Mouse (Mus musculus): ENCODE measurements around the gene Txnrd1.

The Txnrd1 gene

DNA sequence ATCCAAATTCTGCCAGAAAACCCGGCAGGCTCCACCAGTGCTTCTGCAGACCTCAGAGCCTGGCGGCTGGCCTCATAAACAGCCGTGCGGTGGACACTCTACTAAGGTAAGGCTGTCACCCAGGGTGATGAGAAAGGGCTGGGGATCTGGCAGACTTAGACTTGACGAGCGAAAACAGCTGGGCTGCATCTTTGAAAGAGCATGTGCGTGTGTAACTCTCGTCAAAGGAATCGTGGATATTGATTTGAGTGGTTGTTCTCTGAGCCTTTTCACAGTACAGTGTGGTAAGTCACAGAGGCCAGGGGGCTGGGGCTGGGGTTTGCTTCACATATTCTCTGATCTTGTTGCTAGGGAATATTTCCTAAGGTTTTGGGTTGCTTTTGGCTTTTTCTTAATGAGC, at the start of gene Txnrd1:
Gene Txnrd1 (plus strand): TSS at position 26 of the 400 bp plus-strand sequence.
- no peak for DNase-seq

DNA sequence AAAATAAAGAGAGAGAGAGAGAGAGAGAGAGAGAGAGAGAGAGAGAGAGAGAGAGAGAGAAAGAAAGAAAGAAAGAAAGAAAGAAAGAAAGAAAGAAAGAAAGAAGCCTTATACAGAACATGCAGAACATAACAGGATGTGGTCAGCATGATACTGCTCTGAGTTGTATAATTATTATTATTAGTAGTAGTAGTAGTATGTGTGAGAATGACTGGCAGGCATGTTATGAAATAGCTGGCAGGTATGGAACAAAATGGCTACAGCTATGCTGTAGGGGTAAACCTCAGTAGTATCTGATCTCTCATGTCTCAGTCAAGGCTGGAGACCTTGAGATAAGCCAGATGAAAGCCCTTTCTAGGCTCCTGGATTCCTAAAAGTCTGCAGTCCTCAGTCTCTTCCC, 44.6 kb upstream of the Txnrd1 start:
- DNase-seq: no peak

- DNase-seq: no peak
Measured at GRCm38 (mm10) chr10:82790504-82790903, 43.2 kb upstream of the Txnrd1 start.

DNA sequence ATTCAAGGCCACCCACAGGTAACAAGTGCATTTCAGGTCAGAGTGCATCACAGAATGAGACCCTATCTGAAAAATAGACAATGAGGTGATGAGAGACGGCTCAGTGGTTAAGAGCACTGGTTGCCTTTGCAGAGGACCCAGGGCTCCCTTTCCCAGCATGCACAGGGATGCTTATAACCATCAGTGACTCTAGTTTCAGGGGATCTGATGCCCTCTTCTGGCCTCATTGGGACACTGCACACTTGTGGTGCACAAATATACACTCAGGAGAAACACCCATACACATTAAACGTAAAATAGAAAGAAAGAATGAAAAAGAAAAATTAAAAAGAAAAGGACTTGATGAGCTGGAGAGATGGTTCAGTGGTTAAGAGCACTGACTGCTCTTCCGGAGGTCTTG, 42.0 kb upstream of the Txnrd1 start:
- DNase-seq: no peak

DNA sequence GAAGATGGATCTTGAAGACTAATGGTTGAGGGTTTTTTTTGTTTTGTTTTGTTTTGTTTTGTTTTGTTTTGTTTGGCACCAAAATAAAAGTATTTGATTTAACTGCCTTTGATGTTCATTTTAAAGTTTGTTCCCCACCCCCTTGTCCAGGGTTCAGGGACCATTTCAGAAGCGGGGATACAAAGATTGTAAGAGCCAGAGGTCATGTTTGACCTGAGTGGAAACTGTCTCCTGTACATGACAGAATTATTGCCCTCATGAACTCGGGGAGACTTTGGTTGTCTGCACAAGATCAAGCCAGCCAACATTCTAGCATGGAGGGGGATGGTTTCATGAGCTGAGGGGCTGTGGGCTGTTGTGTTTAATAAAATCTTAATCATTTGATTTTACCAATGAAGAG, 41.4 kb upstream of the Txnrd1 start:
- DNase-seq: no peak

DNA sequence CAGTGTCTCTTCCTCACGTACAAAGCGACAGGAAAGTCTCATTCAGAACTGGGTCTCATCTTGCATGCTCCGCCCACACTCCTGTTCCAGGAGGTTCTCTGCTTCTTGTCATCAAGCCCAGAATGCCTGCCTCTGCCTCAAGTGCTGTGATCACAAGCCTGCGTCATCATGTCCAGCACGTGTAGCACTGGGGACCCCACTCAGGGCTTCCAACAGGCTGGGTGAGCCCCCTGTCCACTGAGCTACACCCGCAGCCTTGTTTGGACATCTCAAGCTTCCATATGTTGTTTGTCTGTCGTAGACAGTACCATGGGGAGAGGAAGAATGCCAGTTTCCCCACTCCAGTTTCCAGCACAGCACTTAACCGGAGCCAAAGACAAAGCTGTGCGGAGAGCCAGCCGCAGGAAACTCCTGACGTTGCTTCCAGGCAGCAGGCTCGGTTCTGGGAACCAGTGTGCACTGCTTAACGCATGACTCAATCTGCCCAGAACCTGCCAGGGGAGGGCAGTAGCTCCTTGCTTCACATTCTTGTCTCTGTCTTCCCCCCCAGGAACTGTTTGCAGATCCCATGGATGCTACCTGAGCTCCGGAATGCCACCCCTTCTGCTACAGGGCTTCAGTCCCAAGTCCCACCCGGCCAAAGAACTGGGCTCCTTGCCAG, 38.5 kb upstream of the Txnrd1 start:
- DNase-seq: peak; percentile 39

GRCm38 (mm10) chr10:82795767-82796166, 38.0 kb upstream of the Txnrd1 start:
- DNase-seq: peak; percentile 23

DNA sequence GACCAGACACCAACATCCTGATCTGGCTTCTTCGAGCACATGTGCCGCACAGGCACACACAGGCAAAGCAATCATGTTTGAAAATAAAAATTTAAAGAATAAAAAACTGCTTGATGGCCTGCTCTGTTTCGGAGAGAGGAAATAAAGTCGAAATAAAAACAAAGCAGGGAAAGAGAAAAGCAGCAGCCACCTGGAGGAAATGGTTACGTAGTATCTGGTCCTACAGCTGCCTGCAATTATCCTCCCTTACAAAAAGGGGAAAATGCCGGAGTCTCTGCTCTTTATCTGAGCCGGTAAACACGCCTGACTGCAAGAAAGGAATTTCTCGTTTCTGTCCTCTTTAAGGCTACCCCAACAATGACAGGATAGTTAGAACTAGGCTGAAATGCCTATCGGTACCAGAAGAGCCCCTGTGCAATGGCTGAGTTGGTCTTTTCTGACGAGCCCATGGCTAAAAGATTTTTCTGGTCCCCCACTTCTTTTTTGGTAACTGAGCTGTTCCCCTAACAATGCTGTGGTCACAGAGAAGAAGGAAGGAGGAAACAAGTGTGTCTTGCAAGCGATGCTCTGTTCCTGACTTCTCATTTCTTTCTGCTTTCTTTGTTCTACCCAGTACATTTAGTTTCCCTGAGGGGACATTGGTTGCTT, 37.2 kb upstream of the Txnrd1 start:
- DNase-seq: peak; percentile 53

DNA sequence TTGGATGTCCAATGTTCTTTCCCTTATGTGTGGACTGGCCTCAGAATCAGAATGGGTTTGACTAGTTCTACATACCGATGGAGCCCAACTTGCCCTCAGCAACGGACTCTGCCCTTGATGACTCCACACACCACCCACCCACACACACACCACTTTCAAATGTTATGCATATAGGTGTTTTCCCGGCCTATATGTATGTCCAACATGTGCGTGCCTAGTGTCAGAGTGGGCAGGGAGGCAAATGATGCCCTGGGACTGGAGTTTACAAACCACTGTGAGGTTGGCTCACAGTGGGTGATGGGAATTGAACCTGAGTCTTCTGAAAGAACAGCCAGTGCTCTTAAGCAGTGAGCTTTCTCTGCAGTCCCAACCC, 36.6 kb upstream of the Txnrd1 start:
- peak; percentile 25 for DNase-seq

DNA sequence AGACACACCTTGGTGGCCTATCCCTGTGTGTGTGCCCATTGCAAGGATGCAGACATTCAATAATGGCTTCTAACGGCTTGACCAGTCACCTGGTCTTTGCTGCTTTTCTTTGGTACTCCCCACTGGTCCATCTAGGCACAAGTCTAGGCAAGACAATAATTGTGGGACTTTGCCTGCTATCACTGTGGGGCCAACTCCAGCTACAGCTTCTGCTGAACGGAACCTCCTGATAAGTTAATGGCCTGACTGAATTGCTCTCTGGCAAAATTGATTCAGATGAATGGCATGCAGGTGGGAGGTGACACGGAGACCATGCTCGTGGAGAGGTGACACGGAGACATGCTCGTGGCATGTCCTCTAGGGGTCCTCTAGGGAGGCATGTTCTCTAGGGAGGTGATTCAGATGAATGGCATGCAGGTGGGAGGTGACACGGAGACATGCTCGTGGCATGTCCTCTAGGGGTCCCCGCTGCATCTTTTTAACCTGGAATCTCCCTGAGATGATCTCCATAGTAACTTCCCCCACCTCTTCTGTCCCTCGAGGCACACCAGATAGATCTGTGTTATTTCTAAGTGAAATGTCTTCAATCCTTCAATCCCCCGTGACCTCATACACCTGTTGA, 35.3 kb upstream of the Txnrd1 start:
- DNase-seq: peak; percentile 49

DNA sequence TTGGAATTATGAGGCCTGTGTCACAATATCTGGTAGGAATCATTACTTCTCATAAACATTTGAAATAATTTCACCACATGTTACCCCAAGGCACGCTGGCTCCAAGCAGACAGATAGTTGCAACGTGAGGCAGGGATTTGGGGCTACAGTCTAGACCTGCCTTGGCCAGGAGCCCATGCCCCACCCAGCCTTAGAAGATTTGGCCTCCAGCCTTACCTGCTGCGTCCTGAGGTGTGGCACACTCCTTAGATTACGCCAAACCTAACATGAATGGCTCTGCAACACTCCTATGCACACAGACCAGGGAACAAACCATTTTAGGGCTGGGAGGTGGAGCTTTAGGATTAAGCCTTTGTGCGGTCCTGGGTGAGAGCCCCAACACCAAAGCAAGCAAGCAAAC, 33.7 kb upstream of the Txnrd1 start:
- DNase-seq: no peak

- no peak for DNase-seq
Measured at GRCm38 (mm10) chr10:82804396-82804795, 29.4 kb upstream of the Txnrd1 start.

- no peak for DNase-seq
Measured at GRCm38 (mm10) chr10:82805111-82805510, 28.6 kb upstream of the Txnrd1 start.

DNA sequence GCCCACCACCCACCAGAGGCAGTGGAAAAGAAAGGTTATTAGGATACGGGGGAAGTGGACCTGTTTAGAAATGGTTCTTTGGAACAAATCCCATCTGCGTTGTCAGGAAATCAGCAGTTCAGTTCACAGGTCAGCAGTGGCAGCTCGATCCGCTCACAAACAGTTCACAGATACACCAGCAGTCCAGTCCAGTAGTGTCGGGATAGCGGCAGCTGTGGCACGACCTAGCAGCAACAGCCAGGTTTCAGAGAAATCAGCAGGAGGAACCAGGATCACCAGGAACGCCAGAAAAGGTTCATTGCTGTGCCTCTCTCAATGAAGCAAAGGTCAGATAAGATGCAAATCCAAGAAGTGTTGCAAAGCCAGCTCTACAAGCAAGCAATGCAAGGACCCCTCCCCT, 27.3 kb upstream of the Txnrd1 start:
- DNase-seq: no peak

GRCm38 (mm10) chr10:82807238-82807637, 26.5 kb upstream of the Txnrd1 start:
- DNase-seq: no peak

DNA sequence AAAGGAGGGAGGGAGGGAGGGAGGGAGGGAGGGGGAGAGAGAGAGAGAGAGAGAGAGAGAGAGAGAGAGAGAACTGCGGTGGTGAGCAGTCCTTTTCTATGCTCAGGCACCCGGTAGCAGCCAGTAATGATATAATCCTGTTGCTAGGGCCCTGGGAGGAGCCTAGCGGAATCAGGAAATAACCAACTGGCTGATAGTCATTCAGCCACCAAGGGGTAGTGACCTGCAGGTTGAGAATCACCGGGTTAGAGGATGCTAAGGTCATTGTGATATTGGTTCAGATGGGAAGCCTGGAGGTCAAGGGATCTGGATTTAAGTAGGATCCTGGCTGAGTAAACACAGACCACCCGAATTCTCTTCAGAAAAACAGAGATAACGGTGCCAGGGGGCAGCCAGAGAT, 25.6 kb upstream of the Txnrd1 start:
- no peak for DNase-seq

- no peak for DNase-seq
Measured at GRCm38 (mm10) chr10:82808891-82809290, 24.9 kb upstream of the Txnrd1 start.

DNA sequence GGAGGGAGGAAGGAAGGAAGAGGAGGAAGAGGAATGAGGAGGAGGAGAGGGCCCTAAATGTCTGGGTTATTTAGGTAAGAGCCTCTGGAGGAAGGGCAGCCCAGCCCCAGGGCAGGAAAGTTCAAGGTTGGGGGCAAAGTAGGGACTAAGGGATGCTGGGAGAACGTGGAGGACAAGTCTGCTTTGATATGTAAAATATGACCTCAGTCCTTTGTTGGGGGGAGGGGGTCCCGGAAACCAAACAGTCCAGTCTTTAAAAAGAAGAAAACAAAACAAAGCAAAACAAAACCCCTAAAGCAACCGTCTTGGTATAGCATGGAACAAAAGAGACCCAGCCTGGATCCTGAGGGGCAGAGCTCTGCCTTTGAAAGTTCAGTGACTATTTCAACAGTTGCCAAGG, 24.4 kb upstream of the Txnrd1 start:
- DNase-seq: no peak

DNA sequence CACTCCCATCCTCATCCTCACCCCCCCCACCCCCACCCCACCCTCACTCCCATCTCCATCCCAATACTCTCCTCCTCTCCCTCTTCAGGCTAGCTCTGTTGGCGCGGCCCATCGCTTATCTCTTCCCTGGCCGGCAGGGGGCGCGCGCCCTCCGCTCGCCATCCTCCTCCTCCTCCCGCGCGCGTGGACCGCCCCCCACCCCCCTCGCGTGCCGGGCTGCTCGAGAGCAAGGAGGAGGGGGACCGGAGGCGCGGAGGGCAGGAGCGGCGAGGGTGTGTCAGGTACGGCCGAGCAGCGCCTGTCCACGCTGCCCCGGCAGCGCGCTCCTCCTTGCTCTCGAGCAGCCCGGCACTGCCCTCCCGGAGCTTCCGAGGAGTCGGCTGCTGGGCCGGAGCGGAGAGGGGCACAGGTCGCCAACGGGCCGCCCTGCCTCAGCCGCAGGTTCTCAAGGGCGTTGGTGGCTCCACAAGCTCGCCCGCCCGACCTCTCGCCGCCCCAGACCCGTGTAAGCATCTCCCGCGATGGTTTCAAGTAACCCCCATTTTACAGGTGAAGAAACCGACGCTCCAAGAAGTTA, 21.8 kb upstream of the Txnrd1 start:
- peak; percentile 86 for DNase-seq

GRCm38 (mm10) chr10:82814096-82814970, 19.4 kb upstream of the Txnrd1 start:
- peak; percentile 65 for DNase-seq

DNA sequence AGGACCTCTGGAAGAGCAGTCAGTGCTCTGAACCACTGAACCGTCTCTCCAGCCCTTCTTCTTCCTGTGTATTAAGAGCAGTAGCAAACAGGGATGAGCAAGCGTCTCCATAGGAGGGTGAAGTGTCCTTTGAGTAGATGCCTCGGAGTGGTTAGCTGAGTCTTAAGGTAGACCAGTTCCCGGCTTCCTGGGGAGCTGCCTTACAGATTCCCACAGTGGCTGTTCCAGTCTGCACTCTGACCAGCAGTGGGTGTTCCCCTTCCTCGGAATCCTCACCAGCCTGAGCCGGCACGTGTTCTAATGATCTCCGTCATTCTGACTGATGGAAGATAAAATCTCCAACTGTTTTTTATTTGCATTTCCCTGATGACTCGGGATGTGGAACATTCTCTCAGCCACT, 17.3 kb upstream of the Txnrd1 start:
- DNase-seq: no peak

DNA sequence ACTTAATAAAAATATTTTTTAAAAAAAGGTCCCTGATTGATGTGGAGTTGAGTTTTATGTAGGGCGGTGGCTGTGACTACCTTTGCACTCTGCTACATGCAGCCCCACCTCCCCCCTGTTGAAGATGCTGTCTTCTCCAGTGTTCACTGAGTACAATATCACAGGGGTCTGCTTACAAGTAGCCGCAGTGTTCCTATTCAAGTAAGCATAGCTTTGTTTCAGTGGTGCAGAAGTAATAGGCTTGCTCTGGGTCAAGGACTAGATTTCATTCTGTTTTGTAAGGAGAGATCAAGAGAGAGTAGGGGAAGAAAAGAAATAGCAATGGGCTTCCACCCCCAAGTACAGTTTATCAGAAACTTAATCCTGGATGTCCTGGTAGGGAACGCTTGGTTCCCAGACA, 16.2 kb upstream of the Txnrd1 start:
- DNase-seq: no peak

DNA sequence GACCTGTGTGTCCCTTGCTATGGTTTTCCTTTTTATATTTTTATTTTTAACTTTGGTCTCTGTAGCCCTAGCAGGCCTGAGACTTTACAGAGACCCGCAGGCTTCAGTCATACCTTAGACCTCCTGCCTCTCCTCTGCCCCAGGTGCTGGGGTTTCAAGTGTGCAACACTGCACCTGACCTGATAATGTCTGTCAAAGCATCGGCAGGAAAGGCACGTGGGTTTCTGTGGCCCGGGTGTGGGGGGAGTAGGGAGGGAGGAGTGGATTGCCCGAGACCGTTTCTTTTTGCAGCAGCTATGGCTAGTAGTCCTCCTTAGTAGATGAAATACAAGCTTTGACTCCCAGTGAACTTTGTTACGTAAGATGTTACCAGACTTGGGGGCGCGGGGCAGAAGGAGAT, 15.8 kb upstream of the Txnrd1 start:
- peak; percentile 47 for DNase-seq
